Mouse (Mus musculus) heart, embryonic 10.5 days (tissue): ENCODE measurements around the gene Ell. TPM values are rescaled to one million over a fixed set of nuclear protein-coding genes. Genes with fewer than 3 reads are reported as not detected.
"Not testable (repeated sequence)": the region's sequence is repeated elsewhere in the genome, so short reads cannot be mapped to it uniquely, and the experiment has no call there.

Experiments
- DNase-seq: peaks from one replicate; pipeline ENCODE4 v3.0.0-alpha.2; 2017; ENCODE audit warnings: low spot score
- H3K27ac ChIP-seq: fragments of 300-500 bp; sonication (generic); 2 replicates; pipeline ENCODE4 v1.5.1; 2016; ENCODE audit warnings: mild to moderate bottlenecking
- H3K27me3 ChIP-seq: fragments of 300-500 bp; sonication (generic); 2 replicates; pipeline ENCODE4 v1.6.1; 2016; ENCODE audit warnings: mild to moderate bottlenecking; ENCODE audit not compliant: poor library complexity, insufficient read depth, severe bottlenecking
- H3K36me3 ChIP-seq: fragments of 300-500 bp; sonication (generic); 2 replicates; pipeline ENCODE4 v1.6.1; 2016; ENCODE audit warnings: mild to moderate bottlenecking, moderate library complexity
- H3K4me1 ChIP-seq: fragments of 300-500 bp; sonication (generic); 2 replicates; pipeline ENCODE4 v1.6.1; 2016; ENCODE audit warnings: mild to moderate bottlenecking
- H3K4me3 ChIP-seq: fragments of 300-500 bp; sonication (generic); 2 replicates; pipeline ENCODE4 v1.5.1; 2016; ENCODE audit warnings: mild to moderate bottlenecking, moderate library complexity
- H3K9me3 ChIP-seq: fragments of 300-500 bp; sonication (generic); 2 replicates; pipeline ENCODE4 v1.6.1; 2016; ENCODE audit warnings: mild to moderate bottlenecking, moderate library complexity
- WGBS: fragments of 180-500 bp; shearing (Covaris S2); methylation state at CpG from one replicate; pipeline ENCODE4 v1.1.7; 2016; 5-methylcytosine and 5-hydroxymethylcytosine counted together
- polyA plus RNA-seq: library from polyadenylated mRNA; unstranded; fragments of >200 nt; fragmentation: Nextera tagmentation; extraction: Ambion mirVana; gene quantifications from 2 replicates; pipeline ENCODE4 v1.2.1, GENCODE M21; 2016

Gene Ell
- polyA plus RNA-seq, 1 experiment from 2014 or later: 18.5 TPM

- Histone ChIP-seq H3K27ac (peak overlapping the region; percentile 30; the same call in 1 of the 2 replicates), H3K9me3 (no peaks in the 10 kb centered on the region), H3K4me1 (peaks cover 64% of the 10 kb centered on the region), H3K4me3 (no peak overlapping the region), H3K36me3 (no peaks in the 10 kb centered on the region), H3K27me3 (no peaks in the 10 kb centered on the region)
- 48% methylated on average over 3 of the region's 3 CpGs for WGBS
- no peak for DNase-seq
Measured at GRCm38 (mm10) chr8:70565561-70565960, 26.3 kb downstream of the Ell start.

GRCm38 (mm10) chr8:70570360-70570759 lies 31.1 kb downstream of the Ell start:
- no peak for DNase-seq
- no peaks in the 10 kb centered on the region for H3K27me3 ChIP-seq
- H3K4me1 ChIP-seq: peaks cover 39% of the 10 kb centered on the region
- peaks cover 19% of the 10 kb centered on the region for H3K36me3 ChIP-seq
- no peak overlapping the region for H3K4me3 ChIP-seq
- no peaks in the 10 kb centered on the region for H3K9me3 ChIP-seq
- H3K27ac ChIP-seq: peak overlapping the region; percentile 77

- Histone ChIP-seq H3K27me3 (no peaks in the 10 kb centered on the region), H3K36me3 (peaks cover 21% of the 10 kb centered on the region), H3K9me3 (no peaks in the 10 kb centered on the region), H3K4me3 (no peak overlapping the region), H3K4me1 (peaks cover 33% of the 10 kb centered on the region), H3K27ac (peak overlapping the region; percentile 77)
- 70% methylated on average over 6 of the region's 6 CpGs for WGBS
- no peak for DNase-seq
Measured at GRCm38 (mm10) chr8:70570990-70571389, 31.7 kb downstream of the Ell start.

GRCm38 (mm10) chr8:70574302-70574701 lies 35.0 kb downstream of the Ell start:
- Histone ChIP-seq H3K4me1 (peaks cover 24% of the 10 kb centered on the region), H3K27me3 (no peaks in the 10 kb centered on the region), H3K27ac (no peak overlapping the region), H3K36me3 (peaks cover 39% of the 10 kb centered on the region), H3K4me3 (no peak overlapping the region), H3K9me3 (no peaks in the 10 kb centered on the region)
- DNase-seq: no peak

- Histone ChIP-seq H3K9me3 (no peaks in the 10 kb centered on the region), H3K27ac (no peak overlapping the region), H3K27me3 (no peaks in the 10 kb centered on the region), H3K4me3 (no peak overlapping the region), H3K4me1 (peaks cover 24% of the 10 kb centered on the region), H3K36me3 (peaks cover 40% of the 10 kb centered on the region)
- 71% methylated on average over 4 of the region's 4 CpGs for WGBS
- no peak for DNase-seq
Measured at GRCm38 (mm10) chr8:70574915-70575314, 35.7 kb downstream of the Ell start.

- 93% methylated on average over 3 of the region's 3 CpGs for WGBS
- Histone ChIP-seq H3K27me3 (no peaks in the 10 kb centered on the region), H3K36me3 (peaks cover 63% of the 10 kb centered on the region), H3K27ac (no peak overlapping the region), H3K9me3 (no peaks in the 10 kb centered on the region), H3K4me3 (no peak overlapping the region), H3K4me1 (peaks cover 1% of the 10 kb centered on the region)
- no peak for DNase-seq
Measured at GRCm38 (mm10) chr8:70577207-70577606, 38.0 kb downstream of the Ell start.

- no peak for DNase-seq
- no peaks in the 10 kb centered on the region for H3K27me3 ChIP-seq
- 89% methylated on average over 18 of the region's 18 CpGs for WGBS
- peaks cover 88% of the 10 kb centered on the region for H3K36me3 ChIP-seq
- no peak overlapping the region for H3K4me3 ChIP-seq
- peaks cover 12% of the 10 kb centered on the region for H3K4me1 ChIP-seq
- no peaks in the 10 kb centered on the region for H3K9me3 ChIP-seq
- H3K27ac ChIP-seq: no peak overlapping the region
Measured at GRCm38 (mm10) chr8:70583476-70584387, 44.5 kb downstream of the Ell start.

- Histone ChIP-seq H3K36me3 (peaks cover 91% of the 10 kb centered on the region), H3K27ac (peak overlapping the region; percentile 39; the same call in 1 of the 2 replicates), H3K4me1 (peaks cover 12% of the 10 kb centered on the region), H3K27me3 (no peaks in the 10 kb centered on the region), H3K4me3 (no peak overlapping the region), H3K9me3 (no peaks in the 10 kb centered on the region)
- no peak for DNase-seq
- 89% methylated on average over 9 of the region's 9 CpGs for WGBS
Measured at GRCm38 (mm10) chr8:70584606-70585257, 45.5 kb downstream of the Ell start.

- no peak for DNase-seq
- H3K4me3 ChIP-seq: no peak overlapping the region
- peaks cover 92% of the 10 kb centered on the region for H3K36me3 ChIP-seq
- H3K27ac ChIP-seq: peak overlapping the region; percentile 39; the same call in 1 of the 2 replicates
- no peaks in the 10 kb centered on the region for H3K9me3 ChIP-seq
- H3K4me1 ChIP-seq: peaks cover 12% of the 10 kb centered on the region
- 39% methylated on average over 7 of the region's 7 CpGs for WGBS
- H3K27me3 ChIP-seq: no peaks in the 10 kb centered on the region
Measured at GRCm38 (mm10) chr8:70585258-70585652, 46.0 kb downstream of the Ell start.

GRCm38 (mm10) chr8:70587955-70588354 lies 48.7 kb downstream of the Ell start:
- H3K4me3 ChIP-seq, H3K9me3 ChIP-seq, H3K27me3 ChIP-seq, H3K27ac ChIP-seq, DNase-seq: not testable (repeated sequence)
- H3K36me3 ChIP-seq: peaks cover 86% of the 10 kb centered on the region
- 91% methylated on average over 4 of the region's 4 CpGs for WGBS
- peaks cover 28% of the 10 kb centered on the region for H3K4me1 ChIP-seq

GRCm38 (mm10) chr8:70591569-70591968 lies 52.3 kb downstream of the Ell start:
- Histone ChIP-seq H3K4me1 (peaks cover 53% of the 10 kb centered on the region), H3K4me3 (no peak overlapping the region), H3K9me3 (no peaks in the 10 kb centered on the region), H3K27ac (peak overlapping the region; percentile 47; the same call in 1 of the 2 replicates), H3K27me3 (peaks cover 12% of the 10 kb centered on the region; the same call in 1 of the 2 replicates), H3K36me3 (peaks cover 64% of the 10 kb centered on the region)
- no peak for DNase-seq
- 72% methylated on average over 12 of the region's 12 CpGs for WGBS

GRCm38 (mm10) chr8:70593173-70593572 lies 53.9 kb downstream of the Ell start:
- H3K27me3 ChIP-seq: peaks cover 17% of the 10 kb centered on the region; the same call in 1 of the 2 replicates
- peak overlapping the region; percentile 92 for H3K27ac ChIP-seq
- H3K36me3 ChIP-seq: peaks cover 57% of the 10 kb centered on the region
- H3K4me1 ChIP-seq: peaks cover 66% of the 10 kb centered on the region
- H3K4me3 ChIP-seq: peak overlapping the region; percentile 80
- 42% methylated on average over 8 of the region's 8 CpGs for WGBS
- no peaks in the 10 kb centered on the region for H3K9me3 ChIP-seq
- DNase-seq: no peak

GRCm38 (mm10) chr8:70593961-70594609 lies 54.8 kb downstream of the Ell start, which contains the start of gene Isyna1:
Gene Isyna1 (plus strand): TSS chr8:70594373.
- DNase-seq: peak; percentile 99
- peak within 1 kb of the TSS; percentile 92 for H3K27ac ChIP-seq
- peak within 1 kb of the TSS; percentile 80 for H3K4me3 ChIP-seq
- H3K4me1 ChIP-seq: peaks cover 75% of the 10 kb centered on the region
- H3K27me3 ChIP-seq: peaks cover 19% of the 10 kb centered on the region; the same call in 1 of the 2 replicates
- no peaks in the 10 kb centered on the region for H3K9me3 ChIP-seq
- under 1% methylated on average over 40 of the region's 40 CpGs for WGBS
- peaks cover 49% of the 10 kb centered on the region for H3K36me3 ChIP-seq
